Mouse (Mus musculus): Measurements from ENCODE around the gene Sox10. TPM values are rescaled to one million over a fixed set of nuclear protein-coding genes. Genes with fewer than 3 reads are reported as not detected.

Sox10 gene
- polyA plus RNA-seq (2012; ENCODE audit: low replicate concordance), result 0.09 TPM in 1 of 2 replicates, not detected in the other

GRCm38 (mm10) chr15:79165140-79165539 lies at the start of gene Sox10:
Gene Sox10, minus strand, starts transcription at chr15:79165240.

GRCm38 (mm10) chr15:79140866-79141565 lies 24.0 kb downstream of the Sox10 start, which contains the start of the genes Polr2f and 1700088E04Rik:
Gene Polr2f, plus strand, starts transcription at chr15:79141009.
Gene 1700088E04Rik, minus strand, starts transcription at chr15:79141253.

DNA sequence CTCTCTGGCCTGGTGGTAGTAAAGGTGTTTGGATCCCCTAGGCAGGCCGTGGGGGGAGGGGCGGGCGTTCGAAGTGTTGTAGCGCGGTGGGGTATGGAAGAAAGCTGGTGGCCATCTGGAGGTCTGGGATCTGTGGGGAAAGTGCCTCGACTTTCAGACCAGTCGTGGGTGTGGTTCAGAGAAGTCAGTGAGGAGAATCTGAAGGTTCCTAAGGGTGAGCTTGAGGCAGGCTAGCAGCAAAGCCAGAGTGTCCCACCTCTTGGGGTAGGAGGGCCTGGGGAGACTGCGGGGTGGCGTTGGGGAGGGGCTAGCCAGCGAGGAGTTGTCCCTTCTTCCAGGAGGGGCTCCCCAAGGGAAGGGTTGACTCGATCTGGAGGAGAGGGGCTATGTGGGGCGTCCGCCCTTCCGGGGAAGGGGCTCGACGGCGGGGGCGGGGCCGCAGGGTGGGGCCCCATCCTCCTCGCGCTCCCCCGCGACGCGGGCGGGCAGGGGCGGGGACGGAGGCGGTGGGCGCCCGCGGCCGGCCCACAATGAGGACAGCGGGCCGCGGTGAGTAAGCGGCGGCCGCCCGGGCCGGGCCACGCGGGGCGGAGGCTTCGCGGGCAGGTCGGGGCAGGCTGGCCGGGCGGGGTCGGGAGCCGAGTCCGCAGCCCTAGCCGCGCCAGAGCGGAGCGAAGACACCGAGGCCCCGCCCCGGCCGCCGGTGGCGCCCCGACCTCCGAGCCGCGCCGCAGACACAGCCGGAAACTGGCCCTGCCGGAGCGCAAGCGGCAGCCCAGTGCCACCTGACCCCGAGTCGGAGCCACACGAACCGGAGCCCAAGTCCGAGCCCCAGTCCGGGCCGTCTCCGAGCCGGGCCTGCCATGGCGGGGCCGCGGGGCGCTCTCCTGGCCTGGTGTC lies 56.4 kb downstream of the Sox10 start, which contains the start of gene Micall1:
Gene Micall1 (plus strand): TSS at position 478 of the 900 bp plus-strand sequence.

Other genes with a start within 250 kb of the Sox10 start
- gene Lgals1, start 238.5 kb downstream of the Sox10 start, polyA plus RNA-seq (2012; ENCODE audit: low replicate concordance), result 53.3 and 226 TPM in 2 replicates
- 13.2 and 25.0 TPM in 2 replicates for gene Nol12, start 230.3 kb downstream of the Sox10 start, polyA plus RNA-seq (2012; ENCODE audit: low replicate concordance)
- gene Triobp, start 217.5 kb downstream of the Sox10 start, polyA plus RNA-seq (2012; ENCODE audit: low replicate concordance), result 97.8 and 205 TPM in 2 replicates
- gene H1f0, start 136.8 kb downstream of the Sox10 start, polyA plus RNA-seq (2012; ENCODE audit: low replicate concordance), result 34.8 and 92.6 TPM in 2 replicates
- 0.31 and 1.8 TPM in 2 replicates for gene Galr3, start 123.4 kb downstream of the Sox10 start, polyA plus RNA-seq (2012; ENCODE audit: low replicate concordance)
- 26.8 and 56.0 TPM in 2 replicates for gene Ankrd54, start 102.3 kb downstream of the Sox10 start, polyA plus RNA-seq (2012; ENCODE audit: low replicate concordance)
- 8.5 and 20.0 TPM in 2 replicates for gene Eif3l, start 90.1 kb downstream of the Sox10 start, polyA plus RNA-seq (2012; ENCODE audit: low replicate concordance)
- gene Micall1, start 56.3 kb downstream of the Sox10 start, polyA plus RNA-seq (2012; ENCODE audit: low replicate concordance), result 58.3 and 190 TPM in 2 replicates
- 43.4 and 99.7 TPM in 2 replicates for gene Polr2f, start 24.2 kb downstream of the Sox10 start, polyA plus RNA-seq (2012; ENCODE audit: low replicate concordance)
- not detected in 2 replicates for gene 1700088E04Rik, start 24.0 kb downstream of the Sox10 start, polyA plus RNA-seq (2012; ENCODE audit: low replicate concordance)
- 17.2 and 41.5 TPM in 2 replicates for gene Pick1, start 63.9 kb upstream of the Sox10 start, polyA plus RNA-seq (2012; ENCODE audit: low replicate concordance)
- not detected in 2 replicates for gene Gm49486, start 64.2 kb upstream of the Sox10 start, polyA plus RNA-seq (2012; ENCODE audit: low replicate concordance)
- not detected in 2 replicates for gene Slc16a8, start 89.5 kb upstream of the Sox10 start, polyA plus RNA-seq (2012; ENCODE audit: low replicate concordance)
- 0.15 and 0.98 TPM in 2 replicates for gene Baiap2l2, start 120.3 kb upstream of the Sox10 start, polyA plus RNA-seq (2012; ENCODE audit: low replicate concordance)
- 21.1 and 30.1 TPM in 2 replicates for gene Pla2g6, start 163.2 kb upstream of the Sox10 start, polyA plus RNA-seq (2012; ENCODE audit: low replicate concordance)
- 0.83 and 3.1 TPM in 2 replicates for gene Maff, start 181.4 kb upstream of the Sox10 start, polyA plus RNA-seq (2012; ENCODE audit: low replicate concordance)
- gene Tmem184b, start 238.3 kb upstream of the Sox10 start, polyA plus RNA-seq (2012; ENCODE audit: low replicate concordance), result 128 and 258 TPM in 2 replicates

Measured in hematopoietic multipotent progenitor cell, adult 10-12 weeks (in vitro differentiated cells).